Mouse (Mus musculus): ENCODE results near the gene Lexm.
A peak's percentile ranks its signal among the peaks of the same experiment; 100 is the strongest.

The Lexm gene

DNA sequence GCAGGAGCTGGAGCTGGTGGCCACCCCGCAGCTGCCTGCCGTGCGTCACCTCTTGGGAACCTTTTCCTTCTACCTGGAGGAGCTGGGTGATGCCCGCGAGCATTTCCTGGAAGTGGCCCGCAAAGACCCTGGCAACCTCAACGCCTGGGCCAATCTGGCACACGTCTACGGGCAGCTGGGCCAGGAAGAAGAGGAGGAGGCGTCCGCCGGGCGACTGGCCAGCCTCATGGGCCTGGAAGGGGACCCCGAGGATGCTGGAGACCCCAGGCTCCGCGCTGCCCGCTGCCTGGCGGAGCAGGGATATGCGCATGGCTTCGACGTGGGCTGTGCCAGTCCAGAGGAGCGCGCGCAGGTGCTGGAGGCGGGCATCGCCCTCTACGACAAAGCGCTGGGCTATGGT is 5.7 kb upstream of the Lexm start:
- DNase-seq = no peak

- DNase-seq = peak; percentile 60
These were observed 5.0 kb upstream of the Lexm start, which contains the start of gene Ttc22 for GRCm38 (mm10) chr4:106622030-106622493. Gene Ttc22 (plus strand): TSS chr4:106622432.

DNA sequence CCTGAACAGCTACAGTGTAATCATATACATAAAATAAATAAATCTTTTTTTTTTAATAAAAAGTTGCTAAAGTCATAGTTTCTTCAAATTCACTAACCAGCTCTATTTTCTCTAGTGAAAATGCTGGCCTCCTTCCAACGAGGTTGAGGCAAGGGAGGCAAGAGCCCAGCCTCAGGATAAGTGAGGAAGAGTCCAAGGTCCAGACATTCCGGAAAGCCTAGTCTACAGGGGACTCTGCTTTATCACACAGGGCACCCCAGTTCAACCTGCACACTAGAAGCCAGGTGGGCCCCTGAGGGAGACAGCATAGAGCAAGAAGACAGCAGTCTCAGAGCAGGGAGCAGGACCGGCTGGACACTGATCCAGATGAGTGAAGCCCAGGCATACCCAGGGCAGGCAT is 4.4 kb upstream of the Lexm start:
- DNase-seq = no peak

GRCm38 (mm10) chr4:106618898-106619297 is 1.9 kb upstream of the Lexm start:
- DNase-seq = no peak

DNA sequence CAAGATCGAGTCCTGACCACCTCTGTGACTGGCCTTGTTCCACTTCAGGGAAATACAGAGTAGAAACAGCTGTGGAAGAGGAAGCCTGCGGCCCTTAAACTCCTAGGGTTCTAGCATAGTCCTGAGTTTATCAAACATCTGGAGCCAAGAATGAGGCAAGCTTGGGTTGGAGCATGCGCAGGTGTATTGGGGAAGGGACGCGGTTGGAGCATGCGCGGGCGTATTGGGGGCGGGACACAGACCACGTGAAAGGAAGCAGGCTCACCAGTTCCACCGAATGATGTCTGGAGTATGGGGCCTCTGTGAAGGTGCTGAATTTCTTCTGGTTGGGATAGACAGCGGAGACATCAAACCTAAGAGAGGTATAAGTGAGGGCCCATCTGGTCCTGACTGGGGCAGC is 1.4 kb downstream of the Lexm start:
- DNase-seq = no peak

DNA sequence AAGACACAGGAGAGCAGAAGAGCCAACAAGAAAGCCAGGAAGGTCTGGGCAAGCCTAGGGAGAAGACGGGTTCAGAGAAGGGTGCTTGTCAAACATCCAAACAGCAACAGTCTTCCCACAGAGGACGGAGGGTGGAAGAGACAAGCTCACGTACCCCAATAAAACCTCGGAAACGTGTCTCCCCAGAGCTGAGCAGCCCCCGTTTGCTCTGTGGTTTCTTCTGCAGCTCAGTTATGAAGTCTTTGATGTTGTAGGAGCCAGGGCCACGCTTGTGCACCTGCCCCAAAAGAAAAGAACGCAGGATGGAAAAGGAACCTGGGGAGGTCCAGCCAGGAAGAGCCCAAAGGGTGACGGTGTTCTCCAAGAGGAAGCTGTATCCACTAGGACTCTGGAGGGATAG is 2.2 kb downstream of the Lexm start:
- no peak for DNase-seq

DNA sequence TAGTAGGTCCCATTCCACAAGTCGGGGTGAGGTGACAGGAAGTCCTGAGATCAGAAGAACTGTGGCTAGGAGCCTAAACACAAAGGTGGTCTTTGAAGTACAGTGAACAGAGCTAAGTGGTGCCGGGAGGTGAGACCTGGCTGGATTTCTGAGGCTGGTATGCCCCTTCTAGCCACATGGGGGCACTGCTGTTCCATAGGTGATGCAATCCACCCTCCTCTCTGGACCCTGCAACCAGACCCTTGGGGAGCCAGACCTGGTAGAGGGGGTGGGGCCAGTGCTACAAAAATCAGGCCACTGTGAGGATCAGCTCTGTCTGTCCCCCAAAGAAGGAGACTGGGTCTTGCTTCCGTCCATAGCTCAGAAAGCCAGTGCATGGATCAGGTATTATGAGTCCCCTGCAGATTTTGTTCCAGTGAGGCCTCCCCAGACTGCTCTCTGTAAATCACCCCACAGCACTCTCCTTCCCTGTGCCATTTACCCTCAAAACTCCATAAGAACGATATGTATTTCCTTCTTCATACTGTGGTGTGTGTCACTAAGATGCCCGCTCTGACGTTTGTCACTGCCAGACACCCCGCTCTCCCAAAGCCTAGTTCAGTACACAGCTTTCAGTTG is 2.8 kb downstream of the Lexm start:
- DNase-seq = peak; percentile 72

DNA sequence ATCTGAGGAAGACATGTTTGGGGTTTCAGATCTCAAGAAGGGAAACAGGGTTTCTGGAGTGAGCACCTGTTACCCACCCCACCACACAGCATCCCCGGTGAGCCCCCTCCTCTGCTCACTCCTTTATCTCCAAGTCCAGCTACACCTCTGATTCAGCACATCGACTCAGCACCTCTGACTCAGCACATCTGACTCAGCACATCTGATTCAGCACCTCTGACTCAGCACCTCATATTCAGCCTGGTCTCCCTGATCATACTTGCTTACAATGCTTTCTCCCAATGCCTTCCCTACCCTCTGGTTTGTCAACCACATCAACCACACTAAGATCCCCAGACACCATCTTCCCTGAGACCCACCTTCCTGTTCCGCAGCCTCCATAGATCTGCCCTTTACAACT is 3.5 kb downstream of the Lexm start:
- no peak for DNase-seq

DNA sequence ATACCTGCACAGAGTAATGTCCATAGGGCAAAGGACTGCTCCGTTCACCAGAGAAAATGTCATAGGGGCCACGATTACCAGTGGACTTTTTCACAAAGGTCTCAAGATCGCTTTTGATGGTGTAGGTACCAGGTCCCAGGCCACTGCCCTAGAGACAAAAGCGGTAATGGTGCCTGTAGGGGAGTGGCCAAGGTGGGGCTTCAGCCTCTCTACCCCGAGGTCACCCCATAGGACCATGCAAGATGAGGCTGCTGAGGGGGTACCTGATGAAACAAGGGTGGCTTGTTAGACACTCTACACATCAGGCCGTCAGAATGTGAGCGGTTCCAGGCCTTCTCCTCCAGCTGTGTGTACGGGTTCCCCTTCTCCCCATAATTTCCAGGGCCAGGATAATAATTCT is 3.9 kb downstream of the Lexm start:
- no peak for DNase-seq

- no peak for DNase-seq
These were observed 9.1 kb downstream of the Lexm start for GRCm38 (mm10) chr4:106607905-106608304.

DNA sequence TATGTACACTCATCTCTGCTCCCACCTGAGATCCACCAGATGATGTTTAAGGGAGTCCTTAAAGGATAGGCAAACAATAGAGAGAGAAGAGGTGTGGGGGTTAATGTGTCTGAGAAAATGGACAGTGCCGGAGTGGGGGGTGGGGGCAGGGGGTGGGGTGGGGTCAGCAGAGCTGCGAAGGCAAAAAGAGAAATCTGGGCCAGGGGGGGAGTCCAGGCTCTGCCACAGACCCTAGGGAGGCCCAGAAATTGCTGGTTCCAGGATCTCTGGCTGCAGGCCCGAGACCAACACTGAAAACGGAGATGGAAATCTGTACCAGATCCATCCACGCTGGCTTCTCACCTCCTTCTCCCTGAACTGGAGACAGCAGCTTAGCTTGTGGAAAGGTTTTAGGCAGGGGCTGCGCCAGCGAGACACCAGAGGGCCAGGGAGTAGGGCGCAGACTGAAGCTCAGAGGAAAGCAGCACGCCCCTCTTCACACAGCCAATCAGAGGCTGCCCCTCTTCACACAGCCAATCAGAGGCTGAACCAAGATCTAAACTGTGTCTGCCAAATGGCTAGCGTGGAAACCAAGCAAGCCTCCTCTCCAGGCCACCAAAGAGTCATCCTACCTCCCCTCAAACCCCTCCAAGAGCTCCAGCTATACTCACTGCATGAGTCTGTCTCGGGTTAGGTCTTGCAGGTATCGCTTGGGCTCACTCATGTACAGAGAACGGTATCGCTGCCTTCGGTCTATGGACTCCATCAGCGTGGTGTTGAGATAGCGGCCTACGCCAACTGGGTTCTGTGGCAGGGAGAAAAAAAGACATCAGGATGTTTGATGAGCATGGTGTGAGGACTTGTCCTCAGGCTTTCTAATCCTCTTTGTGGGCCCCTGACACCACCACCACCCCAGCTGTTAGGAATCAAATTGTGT is 10.1 kb downstream of the Lexm start:
- no peak for DNase-seq

DNA sequence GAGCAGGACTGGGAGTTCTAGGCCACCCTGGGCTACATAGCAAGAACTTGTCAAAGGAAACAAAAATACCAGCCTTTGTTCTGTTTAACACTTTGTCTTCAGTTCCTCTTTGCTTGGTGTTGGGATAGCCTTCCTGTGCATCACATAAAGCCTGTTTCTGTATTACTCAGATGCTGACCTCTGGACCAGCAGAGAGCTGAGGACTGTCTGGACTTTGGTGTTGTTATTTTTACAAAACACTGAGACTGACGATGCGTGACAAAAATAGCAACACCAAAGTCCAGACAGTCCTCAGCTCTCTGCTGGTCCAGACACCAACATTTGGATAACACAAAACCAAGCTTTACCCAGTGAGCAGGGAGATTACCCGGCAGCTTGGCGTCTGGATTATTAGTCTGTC is 16.3 kb downstream of the Lexm start:
- no peak for DNase-seq

- DNase-seq = no peak
These were observed 17.6 kb downstream of the Lexm start for GRCm38 (mm10) chr4:106599415-106599814.

DNA sequence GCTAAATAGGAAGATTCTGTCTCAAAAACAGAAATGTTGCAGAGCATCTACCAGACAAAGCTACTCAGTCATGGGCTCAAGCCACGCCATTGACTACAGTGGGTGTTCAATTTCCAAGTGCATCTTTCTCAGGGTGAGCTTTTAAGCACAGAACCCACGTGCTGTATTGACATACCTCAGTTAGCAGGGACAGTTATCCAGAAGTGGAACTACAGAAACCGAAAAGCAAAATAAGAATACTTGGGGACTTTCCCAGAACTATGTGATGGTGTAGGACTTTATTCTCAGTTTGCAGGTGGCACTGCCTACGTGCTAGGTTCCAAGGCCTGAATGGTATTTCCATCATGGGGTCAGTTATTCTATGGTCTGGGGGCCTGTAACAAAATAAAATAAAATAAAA is 19.3 kb downstream of the Lexm start:
- no peak for DNase-seq

DNA sequence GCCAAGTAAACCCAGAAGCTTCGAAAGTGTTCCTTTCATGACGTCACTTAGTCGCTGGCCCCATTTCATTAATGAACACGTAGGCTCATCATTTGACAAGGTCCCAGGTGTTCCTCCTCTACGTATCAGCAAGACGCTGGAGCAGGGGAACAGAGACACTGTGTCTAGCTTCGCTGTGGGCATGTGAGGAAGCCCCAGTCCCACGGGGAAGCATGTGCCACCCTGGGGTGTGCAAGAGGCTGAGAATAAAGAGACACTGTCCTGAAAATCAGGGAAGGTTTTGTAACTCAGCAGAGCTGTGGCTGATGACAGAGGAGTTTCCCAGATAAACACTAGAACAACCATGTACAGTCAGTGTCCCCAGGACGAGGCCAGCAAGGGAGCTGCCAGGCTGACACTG is 20.0 kb downstream of the Lexm start:
- DNase-seq = no peak

DNA sequence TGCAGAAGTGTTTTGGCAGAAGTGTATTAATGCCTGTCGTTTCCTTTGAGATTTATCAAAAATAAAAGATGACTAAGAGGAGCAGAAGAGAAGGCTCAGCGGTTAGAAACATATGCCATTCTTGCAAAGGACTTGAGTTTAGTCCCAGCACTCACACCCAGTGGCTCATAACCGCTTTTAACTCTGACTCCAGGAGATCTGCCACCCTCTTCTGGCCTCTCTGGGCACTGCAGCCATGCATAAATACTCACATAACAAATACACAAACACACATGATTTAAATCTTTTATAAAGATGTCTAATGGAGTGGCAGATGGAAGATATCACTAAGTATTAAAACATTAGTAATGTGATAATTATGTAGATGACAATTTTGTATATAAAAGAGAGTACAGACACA is 20.8 kb downstream of the Lexm start:
- DNase-seq = no peak

- DNase-seq = no peak
These were observed 23.4 kb downstream of the Lexm start for GRCm38 (mm10) chr4:106593636-106594035.

DNA sequence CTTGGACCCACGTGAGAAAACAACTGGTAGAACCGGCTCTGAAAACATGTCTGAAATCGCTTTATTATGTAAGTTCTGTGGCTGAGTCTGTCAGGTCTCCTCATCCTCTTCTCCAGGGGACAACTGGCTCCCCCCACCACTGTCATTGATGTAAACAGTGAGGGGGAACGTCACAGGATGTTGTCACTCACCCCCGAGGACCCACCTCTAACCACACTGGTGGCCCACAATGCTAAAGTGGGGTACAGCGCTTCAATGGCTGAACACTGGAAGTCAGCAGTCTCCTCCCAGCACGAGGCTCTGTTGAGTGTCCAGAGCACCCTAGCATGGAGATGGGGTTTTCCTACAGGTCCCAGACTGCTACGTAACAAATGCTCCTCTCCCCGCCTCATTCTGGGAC is 26.2 kb downstream of the Lexm start:
- DNase-seq = no peak

GRCm38 (mm10) chr4:106590142-106590541 is 26.9 kb downstream of the Lexm start:
- peak; percentile 16 for DNase-seq

- no peak for DNase-seq
These were observed 30.0 kb downstream of the Lexm start for GRCm38 (mm10) chr4:106587075-106587474.

- DNase-seq = no peak
These were observed 32.4 kb downstream of the Lexm start for GRCm38 (mm10) chr4:106584665-106585064.

GRCm38 (mm10) chr4:106582428-106583153 is 34.5 kb downstream of the Lexm start:
- DNase-seq = no peak

- DNase-seq = no peak
These were observed 35.2 kb downstream of the Lexm start for GRCm38 (mm10) chr4:106581865-106582204.

All from lung, postnatal 14 days (tissue).